Mouse (Mus musculus): ENCODE measurements around the gene Etv5. TPM values are rescaled to one million over a fixed set of nuclear protein-coding genes. Genes with fewer than 3 reads are reported as not detected.
"Not testable (repeated sequence)": the region's sequence is repeated elsewhere in the genome, so short reads cannot be mapped to it uniquely, and the experiment has no call there.

Gene Etv5
- polyA plus RNA-seq, 1 experiment from 2014 or later, result 21.3 TPM

DNA sequence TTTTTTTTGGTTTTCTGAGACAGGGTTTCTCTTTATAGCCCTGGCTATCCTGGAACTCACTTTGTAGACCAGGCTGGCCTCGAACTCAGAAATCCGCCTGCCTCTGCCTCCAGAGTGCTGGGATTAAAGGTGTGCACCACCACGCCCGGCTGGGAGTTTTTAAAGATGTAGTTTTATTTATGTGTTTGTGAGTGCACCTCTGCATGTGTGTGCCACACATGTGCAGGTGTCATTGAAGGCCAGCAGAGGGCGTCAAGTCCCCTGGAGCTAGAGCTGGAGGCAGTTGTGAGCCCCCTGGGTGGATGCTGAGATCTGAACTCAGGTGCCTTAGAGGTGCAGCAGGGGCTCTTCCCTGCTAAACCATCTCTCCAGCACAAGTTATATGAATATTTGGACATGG, 85.3 kb downstream of the Etv5 start:
- not testable (repeated sequence) for H3K36me3 ChIP-seq (ENCODE audit: control insufficient read depth, insufficient read depth, low read length); H3K27me3 ChIP-seq (ENCODE audit: control insufficient read depth, insufficient read depth, low read length); H3K4me2 ChIP-seq; H3K27ac ChIP-seq (ENCODE audit: low read depth, low read length); ATAC-seq (replicated peaks; ENCODE audit: insufficient number of reproducible peaks, low FRiP score, low TSS enrichment); H3K4me1 ChIP-seq (ENCODE audit: control insufficient read depth, insufficient read depth, low read length); H3K9ac ChIP-seq (ENCODE audit: low read depth, low read length); H3K9me3 ChIP-seq (replicated peaks; ENCODE audit: control insufficient read depth, low read length); H3K4me3 ChIP-seq (ENCODE audit: low read depth, low read length)
- 80% methylated on average over 5 of the region's 5 CpGs for WGBS (ENCODE audit: insufficient replicate concordance)

DNA sequence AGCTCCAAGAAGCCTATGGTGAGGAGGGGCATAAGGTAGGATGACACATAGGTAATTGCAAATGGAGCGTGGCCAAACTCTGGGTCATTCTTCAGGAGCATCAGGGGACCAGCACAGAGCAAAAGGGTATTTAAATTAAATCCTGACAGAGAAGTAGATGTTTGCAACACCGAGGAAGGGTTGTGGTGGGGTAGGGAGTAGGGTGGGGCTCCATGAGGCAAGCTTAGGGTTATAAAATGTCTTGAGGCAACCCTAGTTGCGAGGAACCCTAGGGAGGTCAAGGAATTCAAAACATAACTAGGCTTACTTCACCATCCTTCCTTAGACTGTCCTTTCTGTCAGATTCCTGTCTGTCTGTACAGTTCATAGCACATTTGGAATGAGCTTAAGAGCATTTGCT, 85.9 kb downstream of the Etv5 start:
- Histone ChIP-seq H3K4me3 (ENCODE audit: low read depth, low read length) (no peak overlapping the region), H3K36me3 (ENCODE audit: control insufficient read depth, insufficient read depth, low read length) (no peaks in the 10 kb centered on the region), H3K9ac (ENCODE audit: low read depth, low read length) (no peak overlapping the region), H3K9me3 (replicated peaks; ENCODE audit: control insufficient read depth, low read length) (no peaks in the 10 kb centered on the region), H3K4me1 (ENCODE audit: control insufficient read depth, insufficient read depth, low read length) (peaks cover 2% of the 10 kb centered on the region; the same call in 1 of the 2 replicates), H3K27me3 (ENCODE audit: control insufficient read depth, insufficient read depth, low read length) (no peaks in the 10 kb centered on the region), H3K4me2 (no peak overlapping the region), H3K27ac (ENCODE audit: low read depth, low read length) (no peak overlapping the region)
- 79% methylated on average over 3 of the region's 3 CpGs for WGBS (ENCODE audit: insufficient replicate concordance)
- no peak for ATAC-seq (replicated peaks; ENCODE audit: insufficient number of reproducible peaks, low FRiP score, low TSS enrichment)

DNA sequence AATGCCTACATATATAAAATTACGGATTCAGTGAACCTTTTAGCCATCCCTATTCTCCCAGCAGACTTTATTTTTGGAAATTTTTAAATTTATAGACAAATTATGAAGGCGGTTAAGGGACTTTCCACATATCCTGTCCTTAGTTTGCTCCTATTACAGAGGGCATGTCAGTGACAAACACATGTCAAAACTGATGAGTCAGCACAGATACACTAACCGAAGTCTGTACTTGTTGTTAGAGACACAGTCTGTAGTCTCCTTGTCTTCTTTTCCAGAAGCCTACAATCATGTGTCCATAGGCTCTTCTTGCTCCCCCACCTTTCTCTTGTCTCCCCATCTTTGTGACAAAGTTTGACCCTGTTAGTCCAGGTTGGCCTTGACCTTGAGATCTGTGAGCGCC, 88.3 kb downstream of the Etv5 start:
- H3K4me1 ChIP-seq (ENCODE audit: control insufficient read depth, insufficient read depth, low read length), result no peaks in the 10 kb centered on the region
- no peak overlapping the region for H3K9ac ChIP-seq (ENCODE audit: low read depth, low read length)
- H3K36me3 ChIP-seq (ENCODE audit: control insufficient read depth, insufficient read depth, low read length), result no peaks in the 10 kb centered on the region
- WGBS (ENCODE audit: insufficient replicate concordance), result 93% methylated on average over 4 of the region's 4 CpGs
- no peak overlapping the region for H3K4me3 ChIP-seq (ENCODE audit: low read depth, low read length)
- H3K9me3 ChIP-seq (replicated peaks; ENCODE audit: control insufficient read depth, low read length), result no peaks in the 10 kb centered on the region
- H3K27ac ChIP-seq (ENCODE audit: low read depth, low read length), result no peak overlapping the region
- no peak for ATAC-seq (replicated peaks; ENCODE audit: insufficient number of reproducible peaks, low FRiP score, low TSS enrichment)
- H3K27me3 ChIP-seq (ENCODE audit: control insufficient read depth, insufficient read depth, low read length), result no peaks in the 10 kb centered on the region
- no peak overlapping the region for H3K4me2 ChIP-seq

DNA sequence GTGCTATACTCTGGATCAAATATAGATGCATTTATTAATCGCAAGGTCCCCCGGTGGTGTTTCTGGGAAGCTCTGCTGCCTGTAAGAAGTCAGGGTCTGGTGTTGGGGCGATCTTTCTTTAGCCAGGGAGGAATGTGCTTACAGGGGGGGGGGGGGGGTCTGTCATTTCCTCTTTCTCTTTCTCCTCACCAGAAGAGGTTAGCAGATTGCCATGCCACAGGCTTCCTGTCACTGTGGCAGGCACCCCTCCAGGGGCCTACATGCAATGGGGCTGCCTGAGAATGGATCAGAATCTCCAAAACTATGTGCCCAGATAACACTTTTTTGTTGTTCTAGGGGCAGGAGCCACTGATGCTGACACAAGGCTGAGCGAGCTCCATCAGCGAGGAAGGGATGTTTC, 89.7 kb downstream of the Etv5 start:
- Histone ChIP-seq H3K9me3 (replicated peaks; ENCODE audit: control insufficient read depth, low read length) (no peaks in the 10 kb centered on the region), H3K4me3 (ENCODE audit: low read depth, low read length) (no peak overlapping the region), H3K27me3 (ENCODE audit: control insufficient read depth, insufficient read depth, low read length) (no peaks in the 10 kb centered on the region), H3K27ac (ENCODE audit: low read depth, low read length) (no peak overlapping the region), H3K36me3 (ENCODE audit: control insufficient read depth, insufficient read depth, low read length) (no peaks in the 10 kb centered on the region), H3K9ac (ENCODE audit: low read depth, low read length) (no peak overlapping the region), H3K4me2 (no peak overlapping the region), H3K4me1 (ENCODE audit: control insufficient read depth, insufficient read depth, low read length) (no peaks in the 10 kb centered on the region)
- ATAC-seq (replicated peaks; ENCODE audit: insufficient number of reproducible peaks, low FRiP score, low TSS enrichment), result no peak
- 68% methylated on average over 5 of the region's 5 CpGs for WGBS (ENCODE audit: insufficient replicate concordance)

DNA sequence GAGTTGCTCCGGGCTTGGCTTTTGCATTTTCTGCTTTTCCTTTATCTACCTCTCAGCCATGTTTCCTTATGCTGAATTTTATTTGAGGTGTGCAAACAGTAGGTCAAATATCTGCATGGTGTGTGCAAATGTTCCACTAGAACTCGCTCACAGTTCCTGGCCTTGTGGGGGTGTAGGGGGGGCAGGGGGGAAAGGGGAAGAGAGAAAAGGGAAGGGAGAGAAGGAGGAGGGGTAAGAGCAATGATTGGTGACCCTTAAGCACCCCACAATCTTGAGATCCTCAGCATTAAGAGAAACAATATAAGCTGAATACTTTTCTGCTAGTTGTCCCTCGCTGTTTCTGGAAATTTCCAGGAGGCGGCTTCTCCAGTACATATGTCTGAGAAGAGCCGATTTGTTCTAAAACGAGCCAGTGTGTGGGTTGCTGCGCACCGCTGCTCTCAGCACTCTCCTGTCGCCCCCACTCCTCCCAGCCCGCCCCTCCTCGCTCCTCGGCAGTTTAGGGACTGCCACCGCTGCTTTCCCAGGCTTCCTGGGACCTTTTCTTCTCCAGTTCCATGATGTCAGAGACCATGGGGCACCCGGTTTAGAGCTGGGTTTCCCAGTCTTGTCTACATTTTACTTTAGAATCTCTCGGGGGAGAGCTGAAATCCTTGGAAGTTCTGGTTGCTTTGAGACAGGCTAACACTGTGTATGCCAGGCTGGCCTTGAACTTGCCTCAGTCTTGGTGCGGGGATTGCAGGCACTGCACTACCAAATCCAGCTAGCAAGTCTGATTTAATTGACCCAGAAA, 90.8 kb downstream of the Etv5 start:
- Histone ChIP-seq H3K27me3 (ENCODE audit: control insufficient read depth, insufficient read depth, low read length) (no peaks in the 10 kb centered on the region), H3K4me3 (ENCODE audit: low read depth, low read length) (no peak overlapping the region), H3K27ac (ENCODE audit: low read depth, low read length) (no peak overlapping the region), H3K4me1 (ENCODE audit: control insufficient read depth, insufficient read depth, low read length) (no peaks in the 10 kb centered on the region), H3K9me3 (replicated peaks; ENCODE audit: control insufficient read depth, low read length) (no peaks in the 10 kb centered on the region), H3K9ac (ENCODE audit: low read depth, low read length) (no peak overlapping the region), H3K36me3 (ENCODE audit: control insufficient read depth, insufficient read depth, low read length) (no peaks in the 10 kb centered on the region), H3K4me2 (peak overlapping the region; percentile 41)
- 32% methylated on average over 16 of the region's 16 CpGs for WGBS (ENCODE audit: insufficient replicate concordance)
- no peak for ATAC-seq (replicated peaks; ENCODE audit: insufficient number of reproducible peaks, low FRiP score, low TSS enrichment)

- Histone ChIP-seq H3K4me1 (ENCODE audit: control insufficient read depth, insufficient read depth, low read length) (no peaks in the 10 kb centered on the region), H3K27ac (ENCODE audit: low read depth, low read length) (no peak overlapping the region)
These were observed 91.5 kb downstream of the Etv5 start for GRCm38 (mm10) chr16:22348014-22348413.

DNA sequence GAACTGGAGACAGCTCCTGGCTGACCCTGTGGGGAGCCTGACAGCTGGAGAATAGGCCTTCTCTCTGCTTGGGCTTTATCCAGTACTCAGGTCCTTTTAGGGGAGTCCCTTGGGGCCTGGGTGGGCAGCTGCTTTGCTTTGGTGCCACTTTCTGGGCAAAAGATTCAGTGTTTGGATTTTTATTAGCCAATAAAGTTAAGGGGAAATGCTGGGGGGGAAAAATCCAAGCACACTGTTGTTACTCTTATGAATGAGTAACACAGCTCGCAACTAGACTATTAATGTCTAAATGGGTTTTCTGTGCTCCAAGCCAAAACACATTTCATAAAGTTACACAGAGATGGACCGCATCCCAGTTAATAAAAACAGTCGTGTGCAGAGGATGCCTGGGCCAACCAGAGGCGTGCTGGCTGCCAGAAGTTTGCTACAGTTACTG, 98.3 kb downstream of the Etv5 start:
- no peak overlapping the region for H3K4me3 ChIP-seq (ENCODE audit: low read depth, low read length)
- H3K9ac ChIP-seq (ENCODE audit: low read depth, low read length), result no peak overlapping the region
- 86% methylated on average over 4 of the region's 4 CpGs for WGBS (ENCODE audit: insufficient replicate concordance)
- no peaks in the 10 kb centered on the region for H3K9me3 ChIP-seq (replicated peaks; ENCODE audit: control insufficient read depth, low read length)
- H3K36me3 ChIP-seq (ENCODE audit: control insufficient read depth, insufficient read depth, low read length), result no peaks in the 10 kb centered on the region
- H3K4me1 ChIP-seq (ENCODE audit: control insufficient read depth, insufficient read depth, low read length), result no peaks in the 10 kb centered on the region
- no peak overlapping the region for H3K4me2 ChIP-seq
- no peak overlapping the region for H3K27ac ChIP-seq (ENCODE audit: low read depth, low read length)
- no peaks in the 10 kb centered on the region for H3K27me3 ChIP-seq (ENCODE audit: control insufficient read depth, insufficient read depth, low read length)
- ATAC-seq (replicated peaks; ENCODE audit: insufficient number of reproducible peaks, low FRiP score, low TSS enrichment), result no peak

More at GRCm38 (mm10) chr16:22348014-22348413, 91.5 kb downstream of the Etv5 start:
- no peaks in the 10 kb centered on the region for H3K36me3 ChIP-seq (ENCODE audit: control insufficient read depth, insufficient read depth, low read length)
- H3K27me3 ChIP-seq (ENCODE audit: control insufficient read depth, insufficient read depth, low read length), result no peaks in the 10 kb centered on the region
- H3K9ac ChIP-seq (ENCODE audit: low read depth, low read length), result no peak overlapping the region
- H3K4me3 ChIP-seq (ENCODE audit: low read depth, low read length), result no peak overlapping the region
- no peak for ATAC-seq (replicated peaks; ENCODE audit: insufficient number of reproducible peaks, low FRiP score, low TSS enrichment)
- H3K9me3 ChIP-seq (replicated peaks; ENCODE audit: control insufficient read depth, low read length), result no peaks in the 10 kb centered on the region
- H3K4me2 ChIP-seq, result no peak overlapping the region
- 72% methylated on average over 4 of the region's 4 CpGs for WGBS (ENCODE audit: insufficient replicate concordance)

- WGBS (ENCODE audit: insufficient replicate concordance), result 72% methylated on average over 3 of the region's 3 CpGs
- no peak overlapping the region for H3K27ac ChIP-seq (ENCODE audit: low read depth, low read length)
- H3K9me3 ChIP-seq (replicated peaks; ENCODE audit: control insufficient read depth, low read length), result 0 out of 2 replicates have a peak, but pooled peaks cover 8% of the 10 kb centered on the region
- no peak overlapping the region for H3K9ac ChIP-seq (ENCODE audit: low read depth, low read length)
- no peaks in the 10 kb centered on the region for H3K36me3 ChIP-seq (ENCODE audit: control insufficient read depth, insufficient read depth, low read length)
- no peak overlapping the region for H3K4me3 ChIP-seq (ENCODE audit: low read depth, low read length)
- no peak for ATAC-seq (replicated peaks; ENCODE audit: insufficient number of reproducible peaks, low FRiP score, low TSS enrichment)
- no peaks in the 10 kb centered on the region for H3K27me3 ChIP-seq (ENCODE audit: control insufficient read depth, insufficient read depth, low read length)
- H3K4me2 ChIP-seq, result no peak overlapping the region
- H3K4me1 ChIP-seq (ENCODE audit: control insufficient read depth, insufficient read depth, low read length), result no peaks in the 10 kb centered on the region
These were observed 103.7 kb downstream of the Etv5 start for GRCm38 (mm10) chr16:22335781-22336180.

Data from heart, embryonic 11.5 days (tissue).